Mouse (Mus musculus) adrenal gland, postnatal 10 days (tissue): ENCODE data around the gene Mcm7. TPM values are rescaled to one million over a fixed set of nuclear protein-coding genes. Genes with fewer than 3 reads are reported as not detected.

ENCODE experiments used
- DNase-seq: peaks from one replicate; pipeline ENCODE4 v3.0.0; 2021; ENCODE audit warnings: mixed read lengths
- microRNA-seq: library from miRNA; unstranded; fragments of <30 nt; microRNA quantifications from one replicate; pipeline ENCODE4 v1.2.0, GENCODE M21; 2021
- total RNA-seq, 2 experiments: library from RNA; stranded (reverse); gene quantifications; 2 replicates each; pipeline ENCODE4 v1.2.3; 2021

The Mcm7 gene
- total RNA-seq, 2 experiments from 2014 or later: 52.6 to 68.5 TPM

DNA sequence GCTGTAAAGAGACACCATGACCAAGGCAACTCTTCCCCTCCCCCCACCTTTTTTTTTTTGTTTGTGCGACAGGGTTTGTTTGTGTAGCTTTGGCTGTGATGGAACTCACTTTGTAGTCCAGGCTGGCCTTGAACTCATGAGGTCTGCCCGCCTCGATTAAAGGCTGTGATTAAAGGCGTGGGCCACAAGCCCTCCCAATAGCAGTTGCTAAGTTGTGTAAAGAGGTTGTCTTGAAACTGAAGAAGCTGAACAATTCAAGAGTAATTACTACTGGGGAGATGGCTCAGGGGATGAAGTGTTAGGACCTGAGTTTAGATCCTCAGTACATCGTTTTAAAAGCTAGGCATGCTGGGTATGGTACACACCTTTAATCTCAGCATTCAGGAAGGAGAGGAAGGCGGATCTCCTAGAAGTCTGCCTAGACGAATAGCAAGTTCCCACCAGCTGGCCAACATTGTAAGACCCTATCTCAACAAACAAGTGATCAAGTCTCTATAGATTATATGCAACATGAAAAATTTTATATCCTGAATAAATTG, 11.9 kb downstream of the Mcm7 start:
- no peak for DNase-seq

DNA sequence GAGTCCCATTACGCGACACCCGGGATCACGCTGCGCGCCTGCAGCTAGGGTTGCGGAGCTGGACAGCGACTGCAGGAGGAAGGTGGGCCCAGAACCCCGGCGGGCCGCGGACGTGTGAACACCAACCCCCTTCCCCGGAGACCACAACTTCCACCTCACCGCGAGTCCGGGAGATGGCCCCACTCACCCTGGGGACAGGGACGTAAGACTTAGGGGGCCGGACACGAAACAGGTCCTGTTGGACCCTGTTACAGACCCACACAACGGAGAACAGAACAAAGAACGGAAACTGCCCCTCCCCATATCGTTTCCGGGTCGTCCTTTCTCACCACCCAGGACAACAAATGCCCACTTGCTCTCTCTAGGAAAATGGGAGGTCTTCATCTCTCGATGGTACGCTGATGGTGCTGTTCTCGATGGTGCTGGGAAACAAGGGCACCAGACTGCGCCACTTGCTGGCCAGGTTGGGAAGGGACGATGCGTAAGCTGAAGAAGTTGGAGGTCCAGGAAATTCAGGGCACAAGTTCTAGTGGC, 16.7 kb downstream of the Mcm7 start, which contains the start of gene Zfp113:
Gene Zfp113 (minus strand): TSS at position 302 of the 534 bp plus-strand sequence.
- peak; percentile 89 for DNase-seq

DNA sequence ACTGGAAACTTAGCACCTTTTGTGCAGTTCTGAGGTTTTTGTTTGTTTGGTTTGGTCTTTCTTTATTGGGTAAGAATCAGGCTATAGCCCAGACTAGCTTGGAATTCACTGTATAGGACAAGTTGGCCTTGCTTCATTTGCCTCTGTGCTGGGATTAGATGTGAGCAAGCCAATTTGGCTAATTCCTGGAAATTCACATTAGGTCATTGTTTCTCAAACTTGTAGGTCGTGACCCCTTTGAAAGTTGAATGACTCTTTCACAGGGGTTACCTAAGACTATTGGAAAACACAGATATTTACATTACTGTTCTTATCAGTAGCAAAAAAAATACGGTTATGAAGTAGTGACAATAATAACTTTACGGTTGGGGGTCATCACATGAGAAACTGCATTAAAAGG, 17.8 kb downstream of the Mcm7 start:
- no peak for DNase-seq

DNA sequence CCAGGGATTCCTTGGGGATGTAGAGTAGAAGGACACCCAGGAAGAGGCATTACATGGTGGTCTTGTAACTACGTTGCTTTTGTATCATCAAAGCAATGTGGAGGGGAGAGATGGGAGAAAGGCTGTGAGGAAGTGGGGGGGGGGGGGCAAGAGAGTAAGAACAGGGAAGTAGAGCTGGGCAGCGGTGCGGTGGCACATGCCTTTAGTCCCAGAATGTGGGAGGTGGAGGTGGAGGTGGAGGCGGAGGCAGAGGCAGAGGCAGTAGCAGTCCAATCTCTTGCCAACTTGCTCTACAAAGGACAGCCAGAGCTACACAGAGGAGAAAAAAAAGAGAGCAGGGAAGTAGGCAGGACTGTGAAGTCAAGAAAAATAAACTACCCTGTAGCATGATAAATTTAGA, 33.6 kb downstream of the Mcm7 start:
- no peak for DNase-seq

DNA sequence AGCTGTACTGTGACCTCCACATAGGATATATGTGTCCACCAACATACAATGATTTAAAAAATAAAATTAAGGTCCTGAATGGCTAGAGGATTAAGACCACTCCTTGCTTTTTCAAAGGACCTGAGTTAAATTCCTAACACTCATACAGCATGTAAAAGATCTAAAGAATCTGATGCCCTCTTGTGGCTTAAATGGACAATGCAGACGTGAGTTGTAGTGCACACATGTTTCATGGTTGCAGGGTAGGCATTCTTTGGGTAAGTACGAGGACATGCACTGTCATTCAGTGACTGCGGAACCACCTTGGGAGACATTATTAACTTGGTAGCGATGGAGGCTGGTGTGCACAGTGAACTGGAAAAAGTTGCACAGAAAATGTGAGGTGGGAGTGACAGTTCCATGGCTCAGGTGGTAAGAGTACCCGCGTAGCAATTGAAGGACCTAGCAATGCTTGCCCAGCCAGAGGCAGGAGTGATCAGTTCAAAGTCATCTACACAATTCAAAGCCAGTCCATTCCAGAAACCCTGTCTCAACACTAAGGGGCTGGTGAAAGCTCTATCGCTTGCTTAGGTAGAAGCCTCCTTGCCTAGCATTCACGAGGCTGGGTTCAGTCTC, 34.2 kb downstream of the Mcm7 start:
- peak; percentile 58 for DNase-seq

DNA sequence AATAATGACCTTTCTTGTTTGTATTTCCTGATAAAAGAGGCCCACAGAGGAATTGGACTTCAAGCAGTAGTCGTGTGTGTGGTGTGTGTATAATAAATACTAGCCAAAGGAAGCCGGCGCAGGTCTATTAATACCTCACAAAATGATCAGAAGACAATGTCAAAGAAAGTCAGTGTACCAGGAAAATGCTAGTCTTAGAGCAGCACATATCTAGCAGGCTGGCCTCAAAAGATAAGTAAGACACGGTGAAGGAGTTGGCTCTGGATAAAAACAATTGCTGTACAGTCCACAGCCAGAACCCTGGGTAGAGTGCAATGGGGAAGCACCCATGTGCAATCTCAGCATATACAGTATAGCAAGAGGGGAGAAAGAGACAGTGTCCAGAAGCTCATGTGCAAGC, 35.0 kb downstream of the Mcm7 start:
- DNase-seq: no peak

DNA sequence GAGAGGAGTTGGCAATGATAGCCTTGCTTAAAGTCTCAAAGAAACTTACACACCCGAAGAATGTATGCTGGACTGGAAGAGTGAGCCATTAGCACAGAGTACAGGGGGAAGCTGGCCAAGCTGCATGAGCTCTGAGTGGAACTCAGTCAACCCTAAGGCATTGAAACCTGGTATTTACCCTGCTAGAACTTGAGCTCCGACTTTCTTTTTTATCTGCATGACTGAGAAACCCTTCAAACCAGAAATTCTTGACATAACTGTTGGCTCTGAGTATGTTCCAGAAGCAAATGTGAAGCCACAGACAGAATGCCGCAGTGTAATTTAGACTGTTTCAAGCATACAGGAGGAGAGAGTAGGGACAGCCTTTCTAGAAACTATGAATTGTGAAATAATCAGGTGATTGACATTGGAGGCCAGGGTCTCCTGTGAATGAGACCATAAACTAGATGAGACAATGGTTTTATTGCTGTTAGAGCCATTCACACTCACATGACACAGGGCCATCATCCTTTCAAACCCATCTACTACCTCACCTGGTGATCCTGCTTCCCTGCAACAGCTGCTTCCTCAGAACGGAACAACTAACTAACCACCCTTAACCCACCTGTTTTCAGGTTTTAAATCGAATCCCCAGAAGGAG, 39.7 kb downstream of the Mcm7 start:
- DNase-seq: no peak

DNA sequence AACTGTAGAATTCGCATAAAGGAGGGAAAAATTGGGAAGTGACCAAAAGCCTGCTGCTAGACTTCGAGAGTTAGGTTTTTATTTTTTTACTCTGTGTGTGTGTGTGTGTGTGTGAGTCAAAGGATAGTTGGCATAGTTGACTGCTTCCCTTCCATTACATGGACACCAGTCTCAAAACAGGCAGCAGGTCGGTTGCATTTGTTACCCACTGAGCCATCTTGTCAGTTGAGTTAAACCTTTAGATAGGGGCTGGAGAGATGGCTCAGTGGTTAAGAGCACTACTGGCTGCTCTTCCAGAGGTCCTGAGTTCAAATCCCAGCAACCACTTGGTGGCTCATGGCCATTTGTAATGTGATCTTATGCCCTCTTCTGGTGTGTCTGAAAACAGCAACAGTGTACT, 54.2 kb downstream of the Mcm7 start:
- DNase-seq: no peak

DNA sequence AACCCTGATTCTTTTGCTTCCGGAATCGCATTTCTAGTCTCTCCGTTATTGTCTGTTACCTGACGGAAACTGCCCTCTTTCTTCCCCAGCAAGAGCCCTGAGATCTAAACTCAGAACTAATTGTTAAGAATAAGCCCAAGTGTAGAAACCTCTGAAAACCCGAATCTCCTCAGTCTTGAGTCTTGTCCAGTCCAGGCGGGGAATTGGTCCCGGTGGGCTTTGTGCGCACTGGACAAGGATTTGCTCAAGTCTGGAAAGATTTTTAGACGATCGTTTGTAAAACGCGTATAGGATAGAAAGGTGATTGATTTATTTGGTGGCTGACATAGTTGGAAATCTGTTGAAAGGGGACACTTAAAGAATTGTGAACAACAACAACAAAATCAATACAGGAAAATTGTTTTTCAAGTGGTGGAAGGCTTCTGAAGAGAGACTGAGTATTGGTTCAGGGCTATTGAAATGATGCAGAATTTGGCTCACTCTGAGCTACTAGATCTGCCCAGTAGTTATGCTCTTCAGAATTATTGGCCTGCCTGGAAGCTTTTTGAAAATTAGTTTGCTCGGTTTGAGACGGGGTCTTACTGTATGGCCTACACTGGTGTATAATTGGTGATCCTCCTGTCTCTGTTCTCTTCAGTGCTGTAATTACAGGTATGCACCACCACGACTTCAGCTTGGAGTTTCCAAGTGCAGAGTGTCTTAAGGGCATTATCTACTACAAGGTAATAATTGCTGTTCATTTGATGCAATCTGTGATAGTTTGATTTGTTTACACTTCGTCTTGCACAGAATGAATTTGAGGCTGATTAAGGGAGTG, 54.8 kb downstream of the Mcm7 start:
- no peak for DNase-seq

DNA sequence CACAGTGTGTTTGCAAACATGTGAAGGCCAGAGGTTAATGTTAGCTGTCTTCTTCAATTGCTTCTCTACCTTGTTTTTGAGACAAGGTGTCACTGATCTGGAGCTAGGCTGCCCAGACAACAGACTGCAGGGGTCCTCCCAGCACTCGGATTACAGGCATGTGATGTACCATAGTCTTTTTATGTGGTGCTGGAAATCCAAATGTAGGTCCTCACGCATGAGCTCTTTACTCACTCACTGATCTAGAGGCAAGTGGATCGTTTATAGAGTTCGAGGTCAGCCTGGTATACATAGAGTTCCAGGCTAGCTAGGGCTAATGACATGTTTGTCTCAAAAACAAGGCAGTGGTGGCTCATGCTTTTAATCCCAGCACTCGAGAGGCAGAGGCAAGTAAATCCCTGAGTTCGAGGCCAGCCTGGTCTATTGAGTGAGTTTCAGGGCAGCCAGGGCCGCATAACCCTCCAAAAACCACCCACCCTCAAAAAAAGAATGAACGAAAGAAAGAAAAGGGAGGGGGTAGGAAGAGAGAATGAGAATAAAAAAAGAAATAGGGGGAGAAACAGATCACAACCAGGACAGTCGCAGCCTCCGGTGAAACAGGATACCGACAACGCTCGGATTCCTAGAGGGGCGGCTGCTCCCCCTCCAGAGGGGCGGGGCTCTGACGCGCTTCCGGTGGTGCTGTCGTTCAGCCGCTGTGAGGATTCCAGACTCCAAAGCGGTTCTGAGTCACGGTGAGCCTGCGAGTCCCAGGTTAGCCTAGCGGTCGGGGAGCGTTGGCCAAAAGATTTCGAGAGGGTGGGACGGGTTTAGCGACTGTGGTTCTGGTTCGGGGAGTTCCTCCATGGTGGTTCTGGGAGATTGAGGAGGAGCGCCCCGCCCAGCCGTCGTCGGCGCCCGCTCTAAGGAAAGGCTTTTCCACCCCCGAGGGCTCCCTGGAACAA, 55.7 kb downstream of the Mcm7 start, which contains the start of gene Zscan21:
Gene Zscan21 (plus strand): TSS at position 649 of the 944 bp plus-strand sequence.
- peak; percentile 94 for DNase-seq

Small RNAs within 50 kb of the gene (microRNA-seq; reads per million reads assigned to microRNA genes)
- gene Mir106b (2,074 reads per million, percentile 84 among the genes with 10 or more reads in this experiment), gene Mir25 (544 reads per million, percentile 67 among the genes with 10 or more reads in this experiment), gene Mir93 (6,671 reads per million, percentile 91 among the genes with 10 or more reads in this experiment)

Other genes starting within 250 kb of the Mcm7 start
- gene Gjc3, start 209.3 kb downstream of the Mcm7 start, total RNA-seq: 1 to 10 TPM; 1.2 to 2.2 TPM
- gene Azgp1, start 190.9 kb downstream of the Mcm7 start, total RNA-seq: 100 to 1,000 TPM in 1 of 2 experiments, 10 to 100 TPM in 1; 48.9 to 125 TPM
- gene Smok3a, start 151.2 kb downstream of the Mcm7 start, total RNA-seq: not detected
- gene Smok3b, start 151.0 kb downstream of the Mcm7 start, total RNA-seq: not detected
- not detected for gene Smok3c, start 119.2 kb downstream of the Mcm7 start, total RNA-seq
- gene Zkscan1, start 87.3 kb downstream of the Mcm7 start, total RNA-seq: 10 to 100 TPM; 29.2 to 33.8 TPM
- 10 to 100 TPM; 17.3 to 19.4 TPM for gene Zscan21, start 55.5 kb downstream of the Mcm7 start, total RNA-seq
- 10 to 100 TPM; 10.6 to 14.3 TPM for gene Zfp113, start 16.7 kb downstream of the Mcm7 start, total RNA-seq
- 100 to 1,000 TPM; 151 to 155 TPM for gene Cops6, start 11.4 kb downstream of the Mcm7 start, total RNA-seq
- gene Ap4m1, start 420 bp downstream of the Mcm7 start, total RNA-seq: 10 to 100 TPM; 19.7 to 31.9 TPM
- 10 to 100 TPM; 30.4 to 33.3 TPM for gene Taf6, start 15.0 kb upstream of the Mcm7 start, total RNA-seq
- gene Cnpy4, start 15.1 kb upstream of the Mcm7 start, total RNA-seq: 10 to 100 TPM; 19.1 to 20.1 TPM
- gene Mblac1, start 21.9 kb upstream of the Mcm7 start, total RNA-seq: 1 to 10 TPM; 8.1 to 9.4 TPM
- under 1 TPM; 0.51 to 0.96 TPM for gene Nxpe5, start 53.5 kb upstream of the Mcm7 start, total RNA-seq
- gene Lamtor4, start 83.1 kb upstream of the Mcm7 start, total RNA-seq: 10 to 100 TPM; 67.1 to 74.8 TPM
- gene BC037034, start 91.6 kb upstream of the Mcm7 start, total RNA-seq: 10 to 100 TPM; 17.1 to 20.6 TPM
- under 1 TPM; 0.15 to 0.54 TPM for gene Gal3st4, start 100.4 kb upstream of the Mcm7 start, total RNA-seq
- under 1 TPM in 1 of 2 experiments, not detected in 1; 0.03 TPM for gene Gm43720, start 107.5 kb upstream of the Mcm7 start, total RNA-seq
- 1 to 10 TPM in 1 of 2 experiments, under 1 TPM in 1; 0.96 to 2.0 TPM for gene Gpc2, start 107.6 kb upstream of the Mcm7 start, total RNA-seq
- under 1 TPM; 0.30 to 0.39 TPM for gene Stag3, start 107.8 kb upstream of the Mcm7 start, total RNA-seq
- gene Pvrig, start 169.5 kb upstream of the Mcm7 start, total RNA-seq: under 1 TPM in 1 of 2 experiments, not detected in 1; 0.42 TPM